7 mouse cellular contexts compared by ENCODE assay signal in genomic region chr4:151933505-151934214, GRCm38 (mm10). TPM values are rescaled to one million over a fixed set of nuclear protein-coding genes. Genes with fewer than 3 reads are reported as not detected.
DNase-seq lines count a peak whose midpoint lies in the region; ATAC-seq lines count a peak whose summit lies in the region.

Gene Dnajc11, plus strand, starts transcription at chr4:151933691.

- H3K36me3 ChIP-seq in intestine, embryonic 15.5 days: no peaks in the 10 kb centered on the region
- H3K36me3 ChIP-seq in midbrain, embryonic 10.5 days: peaks cover 13% of the 10 kb centered on the region

- no peaks in the 10 kb centered on the region for H3K9me3 ChIP-seq in intestine, embryonic 15.5 days
- H3K9me3 ChIP-seq in midbrain, embryonic 10.5 days (replicated peaks): no peaks in the 10 kb centered on the region

- peak within 1 kb of the TSS; percentile 99 for H3K4me3 ChIP-seq in intestine, embryonic 15.5 days (replicated peaks)
- H3K4me3 ChIP-seq in midbrain, embryonic 10.5 days: peak within 1 kb of the TSS; percentile 100

- H3K9ac ChIP-seq in intestine, embryonic 15.5 days: peak within 1 kb of the TSS; percentile 99

- peak; percentile 98 for DNase-seq in adrenal gland, adult 18-20 months (ENCODE audit: low spot score in 2 of 2)
- peak; percentile 93 for DNase-seq in embryo, embryonic 11 days
- DNase-seq in gastrocnemius, postnatal 36 days: peak; percentile 84 to 95
- DNase-seq in left cerebral cortex, postnatal 25 days (ENCODE audit: low spot score in 2 of 2): peak; percentile 91 to 94
- peak; percentile 91 for DNase-seq in midbrain, embryonic 10.5 days (ENCODE audit: low spot score)
- DNase-seq in right cerebral cortex, postnatal 4 days: peak; percentile 94

- under 1% methylated on average over 72 of the region's 83 CpGs for WGBS in intestine, embryonic 15.5 days
- WGBS in midbrain, embryonic 10.5 days: under 1% methylated on average over 75 of the region's 83 CpGs

- peak within 1 kb of the TSS; percentile 89 for H3K4me2 ChIP-seq in intestine, embryonic 15.5 days (replicated peaks)

- H3K27ac ChIP-seq in intestine, embryonic 15.5 days: peak within 1 kb of the TSS; percentile 48; the same call in 1 of the 2 replicates
- peak within 1 kb of the TSS; percentile 95 for H3K27ac ChIP-seq in midbrain, embryonic 10.5 days (replicated peaks)

- H3K27me3 ChIP-seq in intestine, embryonic 15.5 days (replicated peaks): no peaks in the 10 kb centered on the region
- H3K27me3 ChIP-seq in midbrain, embryonic 10.5 days (ENCODE audit: low read depth, poor library complexity, severe bottlenecking): no peaks in the 10 kb centered on the region

- intact Hi-C loops in gastrocnemius, postnatal 36 days (cut with DNase I): no loop called here
- intact Hi-C loops in left cerebral cortex, postnatal 25 days (cut with DNase I): loop anchor here (2.0 kb wide), 1 partner anchor 71 kb away; no protein-coding TSS in a partner anchor

- peaks cover 22% of the 10 kb centered on the region for H3K4me1 ChIP-seq in intestine, embryonic 15.5 days (replicated peaks)
- peaks cover 20% of the 10 kb centered on the region for H3K4me1 ChIP-seq in midbrain, embryonic 10.5 days

- ATAC-seq in intestine, embryonic 15.5 days: peak; percentile 94

RNA-seq across cellular contexts. Expression of gene Dnajc11, which starts in this region (rescaled TPM):
- 10 to 100 TPM; 78.1 to 88.9 TPM for total RNA-seq in adrenal gland, adult 18-20 months (2021)
- 10 to 100 TPM; 54.6 to 58.8 TPM for total RNA-seq in gastrocnemius, postnatal 36 days (2021)
- 73.2 and 75.6 TPM in 2 replicates for polyA plus RNA-seq in intestine, embryonic 15.5 days (2015; fragmentation: Nextera tagmentation; extraction: Ambion mirVana)
- total RNA-seq in left cerebral cortex, postnatal 25 days (2021): 10 to 100 TPM; 61.6 to 62.3 TPM
- polyA plus RNA-seq in midbrain, embryonic 10.5 days (2016; fragmentation: Nextera tagmentation; extraction: Ambion mirVana): 107 and 108 TPM in 2 replicates

Comparison
In these comparisons a context has a peak if more than half of its experiments do, and no peak if none do; other contexts are left out.
1. Peak in every context shown above with its lines: DNase-seq, ATAC-seq, H3K4me3 ChIP-seq and H3K27ac ChIP-seq.